Mouse (Mus musculus) ES-E14 (cell line): ENCODE data around the gene Tapt1. TPM values are rescaled to one million over a fixed set of nuclear protein-coding genes. Genes with fewer than 3 reads are reported as not detected.

ENCODE experiments used
- DNase-seq: peaks from one replicate; pipeline ENCODE4 v3.0.0-alpha.2; 2013; ENCODE audit warnings: low read depth, low spot score
- H3K27ac ChIP-seq: 2 replicates; pipeline ENCODE4 v1.5.1; 2012; ENCODE audit warnings: low read depth, mild to moderate bottlenecking, low read length, moderate library complexity, mixed read lengths; ENCODE audit not compliant: poor library complexity, insufficient read depth, severe bottlenecking
- H3K36me3 ChIP-seq: 2 replicates; pipeline ENCODE4 v1.6.1; 2012; ENCODE audit warnings: mild to moderate bottlenecking, low read length, moderate library complexity, mixed read lengths; ENCODE audit not compliant: control insufficient read depth, poor library complexity, insufficient read depth, severe bottlenecking
- H3K4me1 ChIP-seq, 2 experiments: fragments of 150-350 bp in 1 of 2; sonication (generic) in 1 of 2; 2 replicates each; pipeline ENCODE4 v1.6.1; 2012; ENCODE audit warnings: low read length in 2 of 2, mild to moderate bottlenecking in 1 of 2, mixed read lengths in 1 of 2; ENCODE audit not compliant: control insufficient read depth in 2 of 2, insufficient read depth in 2 of 2, poor library complexity in 1 of 2
- H3K4me3 ChIP-seq, 2 experiments: fragments of 150-350 bp in 1 of 2; sonication (generic) in 1 of 2; 2 replicates each; pipeline ENCODE4 v1.5.1; 2012; ENCODE audit warnings: low read length in 2 of 2, low read depth in 1 of 2, mild to moderate bottlenecking in 1 of 2, mixed read lengths in 1 of 2; ENCODE audit not compliant: insufficient read depth in 1 of 2, poor library complexity in 1 of 2, severe bottlenecking in 1 of 2
- H3K9ac ChIP-seq: 2 replicates; pipeline ENCODE4 v1.6.1; 2012; ENCODE audit warnings: low read depth, mild to moderate bottlenecking, low read length, mixed read lengths; ENCODE audit not compliant: poor library complexity, insufficient read depth, severe bottlenecking
- H3K9me3 ChIP-seq: fragments of 150-350 bp; sonication (generic); 2 replicates; pipeline ENCODE4 v1.6.1; 2012; ENCODE audit warnings: low read depth, mild to moderate bottlenecking, low read length; ENCODE audit not compliant: control insufficient read depth, insufficient read depth
- CHD2 ChIP-seq: IDR thresholded peaks from 2 replicates; pipeline ENCODE4 v1.6.1; 2014; ENCODE audit warnings: mild to moderate bottlenecking, low read depth, low read length, inconsistent platforms
- HCFC1 ChIP-seq: IDR thresholded peaks from 2 replicates; pipeline ENCODE4 v1.6.1; 2012; ENCODE audit warnings: low read length, inconsistent platforms, borderline replicate concordance; ENCODE audit not compliant: insufficient read depth
- MAFK ChIP-seq: IDR thresholded peaks from 2 replicates; pipeline ENCODE4 v1.6.1; 2014; ENCODE audit warnings: mild to moderate bottlenecking, low read depth, low read length, inconsistent platforms; ENCODE audit not compliant: insufficient read depth
- ZC3H11A ChIP-seq: IDR thresholded peaks from 2 replicates; pipeline ENCODE4 v1.6.1; 2012; ENCODE audit warnings: low read depth, mild to moderate bottlenecking, inconsistent platforms, low read length, borderline replicate concordance
- ZNF384 ChIP-seq: IDR thresholded peaks from 2 replicates; pipeline ENCODE4 v1.6.1; 2012; ENCODE audit warnings: low read depth, low read length, inconsistent platforms
- in situ Hi-C, 2 experiments: fragments of 600-800 bp; cut with MboI; formaldehyde crosslinking; loops; one replicate each; pipeline ENCODE4 v1.15.1; 2025; ENCODE audit warnings: low sequenced_read_pairs in 2 of 2, inconsistent platforms in 1 of 2; ENCODE audit not compliant: unreplicated experiment in 2 of 2
- total RNA-seq: library from RNA; depleted of rRNA; stranded (reverse); fragments of 300-350 nt; gene quantifications from 2 replicates; pipeline ENCODE4 v1.2.3, GENCODE M21; 2012

Gene Tapt1
- total RNA-seq, 1 experiment: 25.9 TPM

DNA sequence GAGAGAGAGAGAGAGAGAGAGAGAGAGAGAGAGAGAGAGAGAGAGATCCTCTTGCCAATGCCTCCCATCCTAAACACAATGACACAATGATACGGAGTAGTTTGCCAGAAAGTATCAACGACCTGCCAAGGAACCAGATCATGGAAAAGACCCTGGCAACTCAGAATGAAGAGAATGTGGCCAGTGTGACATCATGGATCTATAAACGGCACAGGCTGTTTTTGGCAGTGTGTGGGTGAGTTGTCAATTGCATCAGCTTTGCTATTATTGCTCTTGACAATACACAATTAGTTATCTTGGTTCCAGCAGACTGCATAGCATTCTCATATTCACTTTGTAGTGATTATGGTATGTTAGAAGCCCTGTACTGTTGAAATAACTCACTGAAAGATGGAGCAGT, 33.3 kb upstream of the Tapt1 start:
- Histone ChIP-seq H3K9me3 (no peaks in the 10 kb centered on the region), H3K4me1 (no peaks in the 10 kb centered on the region), H3K27ac (no peak overlapping the region), H3K9ac (no peak overlapping the region), H3K4me3 (no peak overlapping the region), H3K36me3 (no peaks in the 10 kb centered on the region)
- no peak for DNase-seq
- no peak for TF ChIP-seq CHD2
- no peak for TF ChIP-seq ZC3H11A
- no peak for TF ChIP-seq MAFK
- TF ChIP-seq ZNF384: no peak
- no peak for TF ChIP-seq HCFC1
- in situ Hi-C loops: loop anchor here in 1 of 2 experiments (10.0 kb wide), 1 partner anchor 365 kb away; no protein-coding TSS in a partner anchor

DNA sequence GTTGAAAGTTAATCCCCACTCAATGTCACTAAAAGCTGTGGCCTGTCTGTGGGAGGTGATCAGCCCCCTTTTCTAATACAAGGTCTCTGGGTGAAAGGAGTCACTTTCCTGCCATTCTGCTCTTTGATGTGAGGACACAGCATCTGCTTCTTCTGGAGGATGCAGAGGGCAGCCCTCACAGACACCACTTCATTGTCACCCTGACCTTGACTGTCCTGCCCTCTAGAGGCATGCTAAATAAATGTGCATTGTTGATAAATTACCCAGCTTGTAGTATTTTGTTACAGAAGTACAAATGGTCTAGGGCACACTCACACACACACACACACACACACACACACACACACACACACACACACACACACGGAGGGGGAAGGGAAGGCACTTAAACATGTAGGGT, 31.7 kb upstream of the Tapt1 start:
- Histone ChIP-seq H3K27ac (no peak overlapping the region), H3K36me3 (no peaks in the 10 kb centered on the region), H3K9ac (no peak overlapping the region), H3K9me3 (no peaks in the 10 kb centered on the region), H3K4me1 (no peaks in the 10 kb centered on the region), H3K4me3 (no peak overlapping the region)
- in situ Hi-C loops: no loop called here
- no peak for DNase-seq
- TF ChIP-seq CHD2 (no peak), ZNF384 (no peak), MAFK (no peak), ZC3H11A (no peak), HCFC1 (no peak)

DNA sequence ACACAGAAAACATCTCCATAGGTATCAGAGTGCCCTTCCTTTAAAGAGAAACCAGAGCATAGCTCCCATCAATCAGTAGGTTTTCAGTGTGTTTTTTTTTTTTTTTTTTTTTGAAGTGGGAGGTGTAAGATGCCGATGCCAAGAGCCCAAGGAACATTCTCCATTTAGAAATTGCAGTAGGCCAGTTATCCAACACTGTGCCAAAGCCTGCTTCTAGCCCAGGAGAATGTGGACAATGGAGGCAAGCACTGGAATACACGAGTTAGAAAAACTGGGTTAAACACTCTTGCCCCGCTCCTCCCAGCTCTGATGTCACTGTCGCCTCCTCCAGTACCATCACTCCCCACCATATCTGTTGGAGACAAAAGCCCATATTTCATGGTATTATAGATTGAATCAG, 31.0 kb upstream of the Tapt1 start:
- no peak for DNase-seq
- H3K9me3 ChIP-seq: no peaks in the 10 kb centered on the region
- in situ Hi-C loops: no loop called here
- no peak for TF ChIP-seq ZC3H11A
- no peak for TF ChIP-seq ZNF384
- TF ChIP-seq MAFK: no peak
- no peak for TF ChIP-seq CHD2
- TF ChIP-seq HCFC1: no peak
- no peak overlapping the region for H3K4me3 ChIP-seq
- no peak overlapping the region for H3K9ac ChIP-seq
- H3K36me3 ChIP-seq: no peaks in the 10 kb centered on the region
- no peak overlapping the region for H3K27ac ChIP-seq
- no peaks in the 10 kb centered on the region for H3K4me1 ChIP-seq

DNA sequence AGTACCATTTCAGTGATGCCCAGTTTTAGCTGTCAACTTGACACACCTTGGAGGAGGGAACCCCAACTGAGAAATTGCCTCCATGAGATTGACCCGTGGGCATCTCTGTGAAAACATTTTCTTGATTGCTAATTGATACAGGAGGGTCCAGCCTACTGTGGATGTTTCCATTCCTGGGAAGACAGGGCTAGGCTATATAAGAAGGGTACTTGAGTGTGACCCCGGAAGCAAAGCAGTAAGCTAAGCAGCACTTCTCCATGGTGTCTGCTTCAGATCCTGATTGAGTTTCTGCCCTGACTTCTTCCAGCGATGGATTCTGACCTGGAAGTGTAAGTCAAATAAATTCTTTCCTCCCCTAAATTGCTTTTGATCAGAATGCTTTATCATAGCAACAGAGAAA, 30.1 kb upstream of the Tapt1 start:
- Histone ChIP-seq H3K9ac (no peak overlapping the region), H3K36me3 (no peaks in the 10 kb centered on the region), H3K4me3 (no peak overlapping the region), H3K4me1 (no peaks in the 10 kb centered on the region), H3K9me3 (no peaks in the 10 kb centered on the region), H3K27ac (no peak overlapping the region)
- no peak for DNase-seq
- TF ChIP-seq MAFK (no peak), ZC3H11A (no peak), ZNF384 (no peak), HCFC1 (no peak), CHD2 (no peak)
- in situ Hi-C loops: no loop called here

DNA sequence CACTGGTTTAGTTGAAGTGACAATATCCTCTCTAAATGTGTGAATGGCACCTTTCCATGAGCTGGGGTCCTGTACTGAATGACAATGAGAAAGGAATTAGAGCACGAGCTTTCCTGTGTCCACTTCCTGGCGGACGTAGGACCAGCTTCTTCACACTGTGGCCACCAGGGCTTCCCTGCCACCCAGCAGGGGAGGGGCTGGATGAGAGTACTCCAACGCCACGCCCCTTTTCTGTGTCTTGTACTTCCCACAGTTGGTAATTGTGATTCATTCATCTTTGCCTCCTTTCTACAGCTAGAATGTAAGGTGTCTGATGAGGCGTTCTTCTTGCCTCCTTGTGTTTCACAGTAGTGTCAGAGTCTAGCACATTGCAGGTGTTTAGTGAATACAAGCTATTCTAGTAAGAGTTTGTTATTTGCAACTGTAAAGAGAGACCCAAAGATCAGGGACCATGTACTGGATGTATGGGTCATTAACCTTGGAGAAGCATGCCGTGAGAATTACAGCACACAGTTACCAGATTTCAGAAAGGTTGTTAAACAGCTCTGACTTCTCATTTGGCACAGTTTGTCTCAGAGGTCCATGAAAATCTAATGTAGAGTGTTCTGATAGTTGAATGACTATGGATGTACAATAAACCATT, 29.5 kb upstream of the Tapt1 start:
- TF ChIP-seq ZC3H11A: no peak
- TF ChIP-seq ZNF384: no peak
- no peak for TF ChIP-seq CHD2
- TF ChIP-seq MAFK: no peak
- TF ChIP-seq HCFC1: no peak
- Histone ChIP-seq H3K4me3 (no peak overlapping the region), H3K9me3 (no peaks in the 10 kb centered on the region), H3K36me3 (no peaks in the 10 kb centered on the region), H3K9ac (no peak overlapping the region), H3K27ac (no peak overlapping the region), H3K4me1 (no peaks in the 10 kb centered on the region)
- no peak for DNase-seq
- in situ Hi-C loops: no loop called here
